Mouse (Mus musculus) layer of hippocampus, adult 8-10 months (tissue): ENCODE data around the gene Hp1bp3. TPM values are rescaled to one million over a fixed set of nuclear protein-coding genes. Genes with fewer than 3 reads are reported as not detected.

ENCODE experiments used
- DNase-seq, 2 experiments: peaks; one replicate each; pipeline ENCODE4 v3.0.0; 2022; ENCODE audit warnings: low spot score in 2 of 2
- total RNA-seq, 4 experiments: library from RNA; stranded (reverse); gene quantifications; 2 replicates each; pipeline ENCODE4 v1.2.4; 2022

Gene Hp1bp3
- total RNA-seq, 4 experiments from 2014 or later: 184 to 200 (median 196) TPM

DNA sequence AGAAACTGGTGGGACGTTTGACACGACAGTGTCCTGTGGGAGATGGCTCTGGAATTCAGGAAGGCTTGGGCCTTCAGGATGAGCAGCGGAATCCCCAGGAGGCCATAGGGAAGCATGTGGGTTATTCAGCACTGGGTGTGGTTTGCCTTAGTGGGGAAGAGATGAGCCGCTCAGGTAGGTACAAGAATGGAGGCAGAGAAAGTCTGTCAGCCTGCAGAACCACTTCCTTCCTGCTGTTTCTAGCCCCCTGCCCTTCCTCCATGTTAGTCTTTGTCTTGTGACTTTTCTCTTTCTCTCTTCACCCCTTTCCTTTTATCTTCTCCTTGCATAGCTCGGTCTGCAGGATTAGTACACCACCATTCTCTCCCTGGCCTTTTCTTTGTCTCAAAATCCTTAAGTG, 6.3 kb downstream of the Hp1bp3 start:
- DNase-seq: no peak

DNA sequence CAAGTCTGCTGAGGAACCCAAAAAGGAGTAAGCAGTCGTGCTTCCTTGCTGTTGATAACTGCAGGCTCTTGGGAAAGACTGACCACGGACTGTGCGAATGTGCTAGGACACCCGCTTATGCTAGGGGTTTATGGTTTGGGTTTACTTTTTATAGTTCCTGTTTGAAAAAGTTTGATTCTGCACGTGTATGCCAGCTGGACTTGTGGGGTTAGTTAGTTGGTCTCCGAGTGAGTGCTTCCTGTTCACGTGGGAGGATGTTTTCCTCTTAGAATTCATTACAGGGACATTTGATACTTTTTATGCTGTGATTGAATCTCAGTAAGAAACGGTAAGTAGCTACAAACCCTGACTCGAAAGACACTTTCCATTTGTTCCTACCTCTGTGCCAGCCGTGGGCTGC, 7.5 kb downstream of the Hp1bp3 start:
- no peak for DNase-seq

DNA sequence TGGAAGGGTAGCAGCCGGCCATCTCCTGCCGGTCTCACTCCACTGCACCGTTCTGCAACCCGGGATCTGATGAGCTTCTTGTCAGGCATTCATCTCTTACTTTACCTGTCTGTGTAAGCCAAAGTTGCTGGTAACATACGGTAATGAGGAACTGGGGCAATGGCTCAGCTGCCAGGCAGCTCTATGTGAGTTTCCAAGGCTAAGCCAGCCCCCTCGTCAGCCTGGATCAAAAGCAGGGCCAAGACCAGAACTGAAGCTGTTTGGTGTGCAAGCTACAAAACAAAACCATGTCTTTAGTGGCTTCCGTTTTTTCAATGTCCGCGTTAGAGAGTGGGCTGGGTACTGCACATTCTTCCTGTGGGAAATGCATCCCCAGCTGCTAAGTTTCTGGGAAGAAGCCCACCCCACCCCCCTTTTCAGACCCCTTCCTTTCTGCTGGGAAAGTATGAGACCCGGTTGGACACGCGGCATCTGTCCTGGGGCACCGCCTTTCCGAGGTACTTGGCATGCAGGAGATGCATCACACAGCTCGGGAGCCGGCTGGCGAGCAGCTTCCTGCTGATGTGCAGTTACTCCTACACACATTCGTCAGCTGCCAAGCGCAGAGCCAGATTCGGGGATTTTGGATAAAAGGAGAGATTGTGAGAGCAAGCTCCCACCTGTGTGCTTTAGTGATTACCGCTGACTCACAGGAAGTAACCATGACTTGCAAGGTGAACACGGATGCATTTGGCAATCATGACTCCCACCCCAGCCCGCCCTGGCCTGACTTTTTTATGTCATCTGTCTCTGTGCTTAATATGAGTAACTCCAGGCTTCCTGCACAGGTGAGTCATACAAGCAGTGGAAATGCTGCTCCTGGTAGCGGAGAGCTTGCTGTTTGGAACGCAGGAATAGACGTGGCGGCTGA, 30.9 kb downstream of the Hp1bp3 start:
- peak; percentile 79 for DNase-seq

DNA sequence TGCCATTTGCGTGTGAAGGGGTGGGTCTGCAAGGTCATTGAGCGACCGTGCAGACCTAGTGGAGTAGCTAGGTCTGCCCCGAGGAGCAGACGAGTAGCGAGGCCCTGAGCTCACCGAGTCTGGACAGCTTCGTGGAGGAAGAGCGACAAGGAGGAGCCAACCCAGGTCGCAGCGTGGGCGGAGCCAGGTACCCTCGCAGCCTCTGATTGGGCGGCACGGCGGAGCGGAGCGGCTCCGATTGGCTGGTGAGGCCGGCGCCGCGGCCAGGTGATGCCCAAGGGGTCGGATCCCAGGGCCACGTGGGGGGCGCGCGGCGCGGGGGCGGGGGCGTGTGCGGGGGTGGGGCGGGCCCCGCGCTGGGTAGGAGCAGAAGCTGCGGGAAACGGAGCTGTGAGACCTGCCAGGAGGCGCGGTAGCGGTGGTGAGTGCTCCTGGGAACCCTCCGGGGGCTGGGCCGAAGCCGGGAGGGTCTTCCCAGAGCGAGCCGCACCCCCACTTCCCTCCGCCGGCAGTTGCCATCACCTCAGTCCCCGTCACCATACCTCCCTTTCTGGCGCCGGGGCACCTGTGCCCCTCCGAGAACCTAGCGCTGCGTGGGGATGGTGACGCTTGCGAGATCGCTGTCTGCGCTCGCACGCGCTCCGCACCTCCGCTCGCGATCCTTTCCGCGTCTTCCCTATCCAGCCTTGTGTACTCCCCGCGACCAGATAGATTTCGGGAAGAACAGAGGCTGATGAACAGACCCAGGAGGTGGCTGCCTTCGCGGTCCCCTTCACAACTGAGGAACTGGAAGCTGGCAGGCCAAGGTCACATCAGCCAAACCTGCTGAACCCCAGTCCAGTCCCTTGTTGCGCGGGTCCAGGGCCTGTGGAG, 34.2 kb downstream of the Hp1bp3 start, which contains the start of the genes Sh2d5 and Kif17:
Gene Sh2d5, plus strand, starts transcription at position 316 of the 873 bp plus-strand sequence.
Gene Kif17, plus strand, starts transcription at position 348 of the 873 bp plus-strand sequence.
- DNase-seq: peak; percentile 89 to 90

DNA sequence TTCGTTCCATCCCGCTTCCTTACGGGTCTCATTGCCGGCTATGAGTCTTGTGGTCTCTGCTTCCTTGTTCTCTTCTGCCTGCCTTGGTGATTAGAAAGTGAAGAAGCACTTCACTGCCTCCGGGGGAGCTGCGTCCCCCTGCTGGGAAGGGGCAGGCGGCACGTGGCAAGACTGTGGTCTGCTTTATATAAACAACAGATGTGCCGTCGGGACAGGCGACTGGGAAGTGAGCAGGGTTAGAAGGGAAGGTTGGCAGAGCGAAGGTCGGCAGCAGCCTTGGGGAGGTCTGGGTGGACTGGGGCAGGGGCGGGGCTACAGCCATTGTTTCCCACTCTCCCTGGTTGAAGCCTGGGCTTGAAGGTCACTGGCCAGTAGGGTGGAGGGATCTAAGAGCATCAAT, 35.7 kb downstream of the Hp1bp3 start:
- DNase-seq: no peak

DNA sequence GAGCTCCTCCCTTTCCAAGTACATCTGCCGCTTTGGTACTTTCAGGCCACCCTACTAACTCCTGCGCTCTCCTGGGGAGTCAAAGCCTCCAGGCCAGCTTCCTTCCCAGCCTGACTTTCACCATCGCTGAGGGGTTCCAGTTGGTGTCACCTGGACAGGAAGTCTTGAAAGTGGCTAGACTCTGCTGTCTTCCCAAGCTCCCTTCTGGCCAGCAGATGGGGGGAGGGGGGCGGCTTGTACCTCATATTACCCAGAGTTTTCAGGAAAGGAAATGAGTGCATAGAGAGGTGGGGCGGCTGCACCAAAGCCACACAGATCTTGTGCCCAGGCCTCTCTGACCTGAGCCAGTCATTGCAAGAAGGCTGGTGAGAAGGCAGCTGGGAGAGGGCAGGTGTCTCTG, 36.1 kb downstream of the Hp1bp3 start:
- DNase-seq: no peak

DNA sequence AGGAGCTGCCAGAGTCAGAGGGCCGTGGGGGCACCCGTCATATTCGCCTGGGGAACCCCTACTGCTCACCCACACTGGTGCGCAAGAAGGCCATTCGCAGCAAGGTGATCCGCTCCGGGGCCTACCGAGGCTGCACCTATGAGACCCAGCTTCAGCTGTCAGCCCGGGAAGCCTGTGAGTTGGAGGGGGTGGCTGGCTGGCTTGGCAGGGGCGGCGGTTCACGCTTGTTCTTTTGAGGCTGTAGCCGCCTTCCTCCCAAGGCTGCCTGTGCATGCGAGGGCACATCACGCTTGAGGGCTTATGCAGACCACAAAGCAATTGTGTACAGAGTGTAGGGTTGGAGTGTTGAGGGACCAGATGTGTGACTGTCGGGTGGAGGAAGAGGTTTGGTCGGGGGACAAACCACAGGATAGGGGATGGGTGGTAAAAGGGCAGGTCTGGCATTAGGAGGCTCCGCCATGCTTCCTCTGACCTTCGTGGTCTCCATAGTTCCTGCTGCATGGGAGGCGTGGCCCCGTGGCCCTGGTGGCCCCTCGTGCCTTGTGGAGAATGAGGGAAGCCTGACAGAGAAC, 41.1 kb downstream of the Hp1bp3 start:
- DNase-seq: no peak

DNA sequence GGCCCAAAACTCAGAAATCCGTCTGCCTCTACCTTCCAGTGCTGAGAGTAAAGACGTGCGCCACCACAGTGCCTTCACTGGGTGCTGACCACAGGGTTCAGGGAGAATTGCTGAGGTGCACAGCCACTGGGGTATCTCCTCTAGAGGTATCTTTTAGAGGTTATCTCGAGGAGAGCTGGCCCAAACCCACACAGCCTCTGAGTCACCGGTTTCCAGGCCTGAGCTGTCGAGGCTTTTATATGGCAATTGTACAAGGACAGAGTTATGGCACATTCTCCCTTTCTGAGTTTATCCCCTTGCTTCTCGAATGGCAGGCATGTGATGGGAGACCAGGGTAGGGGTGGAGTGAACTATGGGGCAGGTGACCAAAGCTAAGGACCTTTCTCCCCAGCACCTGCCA, 42.6 kb downstream of the Hp1bp3 start:
- no peak for DNase-seq

DNA sequence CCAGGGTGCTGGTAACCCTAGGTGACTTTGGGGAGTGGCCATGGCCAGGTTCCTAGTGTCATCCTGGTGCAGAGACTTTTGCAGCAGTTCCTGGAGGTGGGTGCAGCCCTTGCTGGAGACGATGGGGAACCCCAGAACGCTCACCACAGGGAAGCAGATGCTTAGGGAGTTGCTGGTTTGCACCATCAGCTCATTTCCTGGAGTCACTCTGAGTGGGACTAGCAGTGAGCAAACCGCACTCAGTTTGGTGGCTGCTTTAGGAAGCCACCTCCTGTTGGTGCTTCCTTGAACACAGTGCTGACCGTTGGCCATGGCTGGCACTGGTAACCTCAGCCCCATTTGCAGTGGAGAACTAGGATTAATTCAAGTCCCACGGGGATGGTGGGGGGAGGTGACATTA, 43.4 kb downstream of the Hp1bp3 start:
- DNase-seq: no peak

DNA sequence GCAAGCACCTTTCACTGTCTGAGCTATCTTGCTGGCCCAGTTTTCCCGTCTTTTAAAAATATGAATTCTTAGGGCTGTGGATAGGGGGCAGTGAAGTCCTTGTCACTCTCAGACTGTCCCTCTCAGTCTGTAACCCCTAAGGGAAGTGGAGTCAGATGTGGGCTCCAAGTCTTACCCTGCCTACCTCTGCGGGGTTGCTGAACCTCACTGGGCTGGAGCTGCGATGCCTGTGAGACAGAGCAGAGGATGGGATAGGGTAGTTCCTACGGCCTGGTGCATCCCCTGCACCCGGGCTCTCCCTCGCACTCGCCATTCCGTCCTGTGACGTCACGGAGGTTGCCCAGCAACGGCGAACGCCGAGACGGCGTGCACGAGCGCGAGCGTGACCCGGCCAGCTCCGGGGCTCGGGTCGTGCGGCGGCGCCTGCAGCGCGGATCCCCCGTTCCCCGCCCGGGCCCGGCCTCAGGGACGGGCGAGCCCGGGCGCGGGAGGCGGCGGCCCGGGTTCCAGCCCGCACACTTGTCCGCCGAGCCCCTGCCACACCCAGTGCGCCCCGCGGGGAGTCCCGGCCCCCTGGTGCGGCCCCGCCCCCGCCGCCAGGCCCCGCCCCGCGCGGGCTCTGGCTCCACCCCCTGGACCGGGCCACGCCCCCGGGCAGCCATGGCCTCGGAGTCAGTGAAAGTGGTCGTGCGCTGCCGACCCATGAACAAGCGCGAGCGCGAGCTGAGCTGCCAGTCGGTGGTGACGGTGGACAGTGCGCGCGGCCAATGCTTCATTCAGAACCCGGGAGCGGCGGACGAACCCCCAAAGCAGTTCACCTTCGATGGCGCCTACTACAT, 46.0 kb downstream of the Hp1bp3 start:
- DNase-seq: peak; percentile 84 to 86

DNA sequence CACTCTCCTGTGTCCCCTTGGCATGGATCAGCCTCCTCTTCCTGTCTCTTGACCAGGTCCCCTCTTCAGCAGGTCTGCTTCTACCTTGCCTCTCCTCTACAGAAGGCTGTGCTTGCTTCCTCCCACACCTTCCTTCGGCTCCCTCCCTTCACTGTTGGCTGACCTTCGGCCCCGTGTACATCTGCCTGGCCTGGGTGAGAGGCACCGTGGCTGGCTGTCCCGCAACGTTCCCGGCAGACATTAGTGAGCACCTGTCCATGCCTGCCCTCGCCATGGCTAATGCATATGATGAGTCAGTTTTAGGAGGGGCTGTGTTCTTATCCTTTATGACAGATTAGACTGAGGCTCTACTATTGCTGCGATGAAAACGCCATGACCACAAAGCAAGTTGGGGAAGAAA, 51.8 kb downstream of the Hp1bp3 start:
- no peak for DNase-seq

DNA sequence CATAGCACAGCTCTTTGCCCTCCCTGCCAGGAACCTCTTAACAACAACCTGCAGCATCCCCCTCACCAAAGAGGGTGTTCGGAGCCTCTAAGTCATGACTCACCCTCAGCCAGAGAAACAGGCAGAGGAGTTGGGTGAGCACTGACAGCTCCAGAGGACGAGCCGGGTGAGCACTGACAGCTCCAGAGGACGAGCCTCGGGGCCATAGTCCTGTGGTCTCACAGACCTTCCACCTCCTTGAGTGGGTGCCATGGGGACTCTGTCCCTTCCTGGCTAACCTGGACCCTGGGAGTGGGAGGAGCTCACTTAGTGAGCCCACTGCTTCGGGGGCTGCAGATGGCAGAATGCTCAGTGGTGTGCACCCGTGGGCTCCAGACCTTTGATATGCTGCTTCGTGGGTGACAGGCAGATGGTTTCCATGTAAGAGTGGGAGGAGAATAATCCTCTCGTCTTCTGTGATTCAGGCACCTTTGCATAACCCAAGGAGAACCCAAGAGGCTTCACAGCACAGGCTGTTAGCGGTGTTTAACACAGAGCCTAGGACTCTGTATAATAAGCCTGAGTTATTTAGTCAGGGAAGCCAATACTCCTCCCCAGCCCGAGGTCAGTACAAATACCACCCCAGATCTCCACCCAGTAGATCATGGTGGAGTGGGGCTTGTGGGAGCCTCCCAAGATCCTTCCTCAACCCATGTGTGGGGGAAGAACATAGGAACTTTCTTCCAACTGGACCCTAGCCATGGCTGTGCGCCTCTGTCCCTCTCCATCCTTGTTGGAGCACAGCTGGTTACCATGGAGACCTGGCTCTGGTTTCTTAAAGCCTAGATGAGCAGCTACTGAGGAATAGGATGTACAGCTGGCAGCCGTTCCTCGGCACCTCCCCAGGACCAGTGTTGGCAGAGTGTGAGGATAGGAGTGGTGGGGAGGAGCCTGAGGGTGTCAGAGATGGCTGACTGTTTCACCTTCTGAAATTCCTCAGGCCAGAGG, 56.2 kb downstream of the Hp1bp3 start:
- peak; percentile 58 to 64 for DNase-seq

DNA sequence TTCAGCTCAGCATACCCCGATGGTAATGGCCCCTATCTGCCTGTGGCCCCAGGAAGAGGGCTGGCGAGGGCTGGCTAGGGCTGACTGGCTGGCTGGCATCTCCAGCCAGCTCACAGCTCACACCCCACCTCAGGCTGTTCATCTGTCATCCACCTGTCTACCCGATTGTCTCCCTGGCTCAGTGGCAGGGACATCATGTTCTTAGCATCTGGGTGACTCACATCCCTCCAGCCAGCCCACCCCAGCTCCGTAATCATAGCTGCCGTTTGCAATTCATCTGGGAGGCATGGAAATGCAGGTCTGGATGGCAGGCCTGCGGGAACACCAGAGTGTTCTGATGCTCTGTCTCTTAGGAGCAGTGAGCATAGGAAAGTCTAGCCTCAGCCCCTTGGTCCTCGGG, 62.2 kb downstream of the Hp1bp3 start:
- DNase-seq: peak in 1 of 2 experiments; percentile 27

DNA sequence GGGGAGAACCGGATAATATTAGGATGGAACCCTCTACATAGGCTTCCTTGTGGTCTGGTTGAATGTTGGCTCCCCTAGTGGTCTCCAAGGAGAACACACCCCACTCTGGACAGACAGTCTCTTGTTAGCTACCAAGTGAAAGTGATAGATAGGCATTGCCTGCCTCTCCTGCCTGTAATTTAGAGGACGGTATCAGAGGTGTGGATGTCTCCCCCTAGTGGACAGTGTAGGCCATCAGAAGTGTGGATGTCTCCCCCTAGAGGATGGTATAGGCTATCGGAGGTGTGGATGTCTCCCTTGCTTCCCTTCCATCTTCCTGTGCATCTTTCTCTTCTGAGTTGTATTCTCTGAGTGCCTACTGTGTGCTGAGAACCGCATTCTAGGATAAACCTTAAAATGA, 66.7 kb downstream of the Hp1bp3 start:
- peak; percentile 59 to 72 for DNase-seq

DNA sequence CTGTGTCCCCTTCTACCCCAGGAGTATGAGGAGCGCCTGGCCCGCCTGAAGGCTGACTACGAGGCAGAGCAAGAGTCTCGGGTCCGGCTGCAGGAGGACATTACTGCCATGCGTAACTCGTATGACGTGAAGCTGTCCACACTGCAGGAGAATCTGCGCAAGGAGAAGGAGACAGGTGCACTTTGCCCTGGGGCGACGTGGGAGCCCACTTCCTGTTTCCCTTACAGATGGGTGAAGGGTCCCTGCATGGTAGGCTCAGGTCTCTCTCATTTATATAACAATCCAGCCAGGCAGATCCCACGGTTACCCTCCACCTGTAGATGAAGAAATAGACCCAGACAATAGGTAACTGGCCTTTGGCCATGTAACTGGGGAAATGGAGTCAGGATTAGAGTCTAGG, 70.3 kb downstream of the Hp1bp3 start:
- DNase-seq: no peak

DNA sequence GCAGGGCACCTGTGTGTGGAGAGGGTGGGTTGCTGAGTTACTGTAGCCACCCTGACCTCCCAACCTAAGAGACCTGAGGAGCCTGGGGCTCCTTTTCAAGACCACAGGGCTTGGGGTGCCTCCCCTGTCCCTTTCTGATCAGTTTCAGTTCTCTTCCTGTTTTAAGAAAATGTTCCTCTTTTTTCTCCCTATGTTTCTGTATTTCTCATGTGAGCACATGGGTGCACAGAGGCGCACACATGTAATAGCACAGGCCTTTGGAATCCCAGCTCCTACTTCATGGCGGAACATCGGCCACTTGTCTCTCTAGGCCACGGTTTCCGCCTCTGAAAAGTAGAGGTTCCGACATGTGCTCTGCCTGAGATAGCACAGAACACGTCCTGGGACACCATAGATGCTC, 72.6 kb downstream of the Hp1bp3 start:
- no peak for DNase-seq

DNA sequence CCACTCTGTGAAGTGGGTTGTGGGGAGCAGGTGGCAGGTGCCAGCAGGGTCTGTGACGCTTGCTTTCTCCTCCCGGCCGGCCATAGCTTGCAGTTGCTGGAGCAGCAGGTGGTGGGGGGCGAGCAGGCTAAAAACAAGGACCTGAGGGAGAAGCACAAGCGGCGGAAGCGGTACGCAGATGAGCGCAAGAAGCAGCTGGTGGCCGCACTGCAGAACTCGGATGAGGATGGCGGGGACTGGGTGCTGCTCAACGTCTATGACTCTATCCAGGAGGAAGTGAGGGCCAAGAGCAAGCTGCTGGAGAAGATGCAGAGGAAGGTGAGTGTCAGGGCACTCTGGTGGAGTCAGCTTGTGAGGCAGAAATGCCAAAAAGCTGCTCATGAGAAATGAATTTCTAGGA, 75.9 kb downstream of the Hp1bp3 start:
- no peak for DNase-seq

DNA sequence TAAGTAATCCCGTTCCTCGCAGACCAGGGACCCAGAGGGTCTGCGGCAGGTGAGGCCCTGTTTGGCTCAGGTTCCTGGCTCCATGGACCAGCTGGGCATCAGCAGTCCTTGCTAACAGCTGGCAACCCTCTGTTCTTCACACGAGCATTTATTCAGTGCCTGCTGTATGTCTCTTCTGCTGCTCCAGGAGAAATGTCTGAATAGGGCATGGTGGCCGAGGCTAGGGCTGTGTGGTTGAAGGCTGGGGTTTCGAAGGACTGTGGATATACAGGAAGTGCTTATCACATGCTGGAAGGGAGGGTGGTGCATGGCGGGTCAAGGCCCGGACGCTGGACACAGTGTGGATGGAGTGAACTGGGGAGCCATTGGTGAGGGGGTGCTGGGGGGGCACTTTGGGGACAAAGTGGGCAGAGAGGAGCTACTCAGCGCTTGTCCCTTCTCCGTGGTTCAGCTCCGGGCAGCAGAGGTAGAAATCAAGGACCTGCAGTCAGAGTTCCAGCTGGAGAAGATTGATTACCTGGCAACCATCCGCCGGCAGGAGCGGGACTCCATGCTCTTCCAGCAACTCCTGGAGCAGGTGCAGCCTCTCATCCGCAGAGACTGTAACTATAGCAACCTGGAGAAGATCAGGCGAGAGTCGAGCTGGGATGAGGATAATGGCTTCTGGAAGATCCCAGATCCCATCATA, 77.3 kb downstream of the Hp1bp3 start:
- no peak for DNase-seq

DNA sequence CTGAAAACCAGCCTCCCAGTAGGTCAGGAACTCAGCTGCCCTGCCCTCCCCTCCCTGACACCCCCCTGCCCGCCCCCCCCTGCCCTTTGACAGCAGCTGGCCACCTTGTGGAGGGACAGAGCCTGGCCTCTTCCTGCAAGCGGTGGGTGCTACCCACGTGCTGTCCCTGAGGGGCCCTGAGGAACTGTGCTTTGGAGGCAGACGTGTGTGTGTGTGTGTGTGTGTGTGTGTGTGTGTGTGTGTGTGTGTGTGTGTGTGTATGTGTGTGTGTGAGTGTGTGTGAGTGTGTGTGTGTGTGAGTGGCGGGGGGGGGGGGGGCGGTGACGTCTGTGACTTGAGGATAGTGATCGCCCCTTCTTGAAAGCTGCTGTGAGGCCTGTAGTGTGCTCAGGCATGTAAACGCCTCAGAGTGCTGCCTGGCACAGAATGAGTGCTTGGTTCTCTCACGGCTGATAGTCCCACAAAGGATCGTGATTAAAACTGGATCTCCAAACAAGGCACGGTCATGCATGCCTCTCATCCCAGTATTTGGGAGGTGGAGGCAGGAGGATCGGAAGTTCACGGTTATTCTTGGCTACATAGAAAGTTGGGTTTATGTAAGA, 78.0 kb downstream of the Hp1bp3 start:
- DNase-seq: no peak
